Mouse (Mus musculus) liver, adult 2 months (tissue): ENCODE results near the gene Alox5.

Experiments
- CTCF ChIP-seq: fragments of 200-500 bp; IDR thresholded peaks from 2 replicates; pipeline ENCODE4 v1.5.1; 2011; ENCODE audit warnings: low read depth, low read length, control low read depth
- POLR2A ChIP-seq: fragments of 200-500 bp; IDR thresholded peaks from 2 replicates; pipeline ENCODE4 v1.6.1; 2011; ENCODE audit warnings: low read length, control low read depth; ENCODE audit not compliant: insufficient read depth; ENCODE audit errors: extremely low read depth

DNA sequence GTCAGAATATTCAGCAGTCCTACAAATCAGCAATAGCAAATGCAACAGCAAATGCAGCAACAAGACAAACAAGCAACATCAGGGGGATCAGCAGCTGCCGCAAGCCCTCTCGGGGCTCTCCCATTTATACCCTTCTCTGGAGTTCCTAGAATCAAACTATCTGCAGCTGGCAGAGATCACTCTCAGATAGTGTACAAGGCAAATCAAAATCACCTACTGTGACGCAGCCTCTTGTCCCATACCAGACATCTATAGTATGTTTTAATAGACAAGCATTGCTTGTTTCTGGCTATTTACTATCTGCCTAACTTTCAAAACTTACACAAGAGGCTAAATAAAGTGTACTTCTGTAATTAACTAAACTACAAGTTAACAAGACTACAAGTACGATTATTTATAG, 99.0 kb downstream of the Alox5 start:
- TF ChIP-seq CTCF (no peak), POLR2A (no peak)
